Mouse (Mus musculus): ENCODE measurements around the gene Pik3ap1. TPM values are rescaled to one million over a fixed set of nuclear protein-coding genes. Genes with fewer than 3 reads are reported as not detected.

Gene Pik3ap1
- polyA plus RNA-seq (2014; fragmentation: Illumina TruSeq; extraction: RNeasy Lipid Tissue Mini Kit (QIAGEN cat#74804); ENCODE audit: low read depth, low replicate concordance), result 2.1 TPM

DNA sequence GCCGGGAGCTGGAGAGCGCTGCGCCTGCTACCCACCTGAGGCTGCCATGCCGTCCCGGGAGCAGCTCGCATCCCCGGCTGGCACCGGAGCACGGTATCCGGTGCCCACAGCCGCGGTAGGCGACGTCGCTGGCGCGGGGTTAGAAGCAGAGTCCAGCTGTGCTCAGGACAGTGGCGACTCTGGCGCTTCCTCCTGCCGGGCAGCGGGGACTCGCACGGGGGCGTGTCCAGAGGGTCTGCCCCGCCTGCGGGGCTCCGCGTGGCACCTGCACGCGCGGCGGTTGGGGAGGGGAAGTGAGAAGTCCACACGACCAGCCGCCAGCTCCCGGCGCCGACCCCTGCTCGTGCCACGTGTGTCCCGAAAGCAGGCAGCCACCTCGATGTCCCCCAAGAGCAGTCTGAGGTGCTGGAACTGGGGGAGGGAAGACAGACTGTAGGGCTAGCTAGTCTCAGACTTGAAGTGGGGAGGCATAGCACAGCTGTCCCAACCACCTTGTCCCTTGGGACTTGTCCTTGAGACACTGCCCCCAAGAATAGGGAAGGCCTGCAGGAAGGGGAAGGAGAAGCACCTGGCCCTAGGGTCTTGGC is at the start of gene Pik3ap1:
Gene Pik3ap1, minus strand, starts transcription at position 181 of the 587 bp plus-strand sequence.

DNA sequence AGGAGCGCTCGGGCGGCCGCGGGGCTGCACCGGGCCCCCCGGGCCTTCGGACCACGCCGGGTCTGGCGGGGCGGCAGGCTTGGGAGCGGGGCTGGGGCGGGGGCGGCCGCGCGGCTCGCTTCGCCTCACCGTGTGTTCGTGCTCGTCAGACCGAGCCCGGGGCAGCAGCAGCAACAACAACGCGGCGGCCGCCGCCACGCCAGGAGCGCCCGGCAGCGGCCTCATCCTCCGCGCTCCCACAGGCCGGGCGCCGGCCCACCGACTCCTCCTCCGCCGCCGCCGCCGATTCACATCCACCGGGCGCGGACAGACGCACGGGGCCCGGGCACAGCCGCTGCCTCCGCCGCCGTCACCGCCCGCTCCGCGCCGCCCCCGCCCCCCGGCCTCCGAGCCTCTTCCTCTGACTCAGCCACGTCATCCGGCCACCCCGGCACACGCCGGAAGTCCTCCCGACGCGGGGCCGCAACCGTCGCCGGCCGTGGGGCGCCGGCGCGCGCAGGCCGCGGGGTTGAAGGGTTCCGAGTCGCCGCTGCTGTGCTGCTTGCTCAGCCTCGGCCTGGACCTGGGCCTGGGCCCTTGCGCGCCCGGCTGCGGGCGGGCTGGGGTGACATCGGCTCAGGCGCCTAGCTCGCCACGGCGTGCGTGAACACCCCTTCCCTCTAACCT is 121.1 kb downstream of the Pik3ap1 start, which contains the start of gene Tm9sf3:
Gene Tm9sf3, minus strand, starts transcription at position 368 of the 666 bp plus-strand sequence.

Other genes starting within 250 kb of the Pik3ap1 start
- gene Tll2, start 178.3 kb downstream of the Pik3ap1 start, polyA plus RNA-seq (2014; fragmentation: Illumina TruSeq; extraction: RNeasy Lipid Tissue Mini Kit (QIAGEN cat#74804); ENCODE audit: low read depth, low replicate concordance), result 0.10 TPM
- 182 TPM for gene Tm9sf3, start 121.1 kb downstream of the Pik3ap1 start, polyA plus RNA-seq (2014; fragmentation: Illumina TruSeq; extraction: RNeasy Lipid Tissue Mini Kit (QIAGEN cat#74804); ENCODE audit: low read depth, low replicate concordance)
- gene Lcor, start 97.5 kb upstream of the Pik3ap1 start, polyA plus RNA-seq (2014; fragmentation: Illumina TruSeq; extraction: RNeasy Lipid Tissue Mini Kit (QIAGEN cat#74804); ENCODE audit: low read depth, low replicate concordance), result 6.1 TPM
- 2.4 TPM for gene Gm340, start 197.3 kb upstream of the Pik3ap1 start, polyA plus RNA-seq (2014; fragmentation: Illumina TruSeq; extraction: RNeasy Lipid Tissue Mini Kit (QIAGEN cat#74804); ENCODE audit: low read depth, low replicate concordance)